ENCODE assay signal across 27 mouse cellular contexts in genomic region chr12:77535147-77535546, GRCm38 (mm10).
DNase-seq lines count a peak whose midpoint lies in the region; ATAC-seq and TF ChIP-seq lines count a peak whose summit lies in the region.
"Had no signal": no experiment of that assay in that cellular context is flagged by ENCODE, and none has a peak within 500 bp of the region (broad histone marks: within the 10 kb centered on the region; RNA-seq: fewer than 3 reads in every experiment).

No protein-coding gene starts in this region.

- WGBS in liver, postnatal 0 days (ENCODE audit: insufficient replicate concordance), result 60% methylated on average over 3 of the region's 3 CpGs
- WGBS in thymus, adult 2 months, result 34% methylated on average over 3 of the region's 3 CpGs

- H3K27ac ChIP-seq in liver, postnatal 0 days (ENCODE audit: low read depth), result 0 out of 2 replicates have a peak overlapping the region, but pooled peaks have one; percentile 7
- H3K27ac ChIP-seq in thymus, adult 2 months (ENCODE audit: control insufficient read depth, insufficient read depth, low read length), result no peak overlapping the region; the same call in 1 of the 2 replicates
- H3K27ac ChIP-seq: hindbrain, embryonic 13.5 days; limb, embryonic 12.5 days; macrophage; midbrain, embryonic 13.5 days; neural tube, embryonic 15.5 days; stomach, postnatal 0 days had no signal

- no peaks in the 10 kb centered on the region for H3K36me3 ChIP-seq in liver, postnatal 0 days (replicated peaks; ENCODE audit: insufficient read depth, low read length)
- H3K36me3 ChIP-seq in thymus, adult 2 months (ENCODE audit: control insufficient read depth, insufficient read depth, low read length), result no peaks in the 10 kb centered on the region
- H3K36me3 ChIP-seq: heart, embryonic 12.5 days; hindbrain, embryonic 13.5 days; limb, embryonic 12.5 days; midbrain, embryonic 13.5 days; neural tube, embryonic 15.5 days had no signal

- no peak for ATAC-seq in liver, postnatal 0 days
- ATAC-seq: forebrain, postnatal 0 days; midbrain, embryonic 13.5 days; Patski had no signal

- no peaks in the 10 kb centered on the region for H3K9me3 ChIP-seq in liver, postnatal 0 days (ENCODE audit: low read length)
- H3K9me3 ChIP-seq: heart, embryonic 12.5 days; hindbrain, embryonic 13.5 days; limb, embryonic 12.5 days; midbrain, embryonic 13.5 days; neural tube, embryonic 15.5 days had no signal

- no peak for TF ChIP-seq CTCF in liver, postnatal 0 days (IDR thresholded peaks at IDR 0.05; ENCODE audit: low read depth)
- TF ChIP-seq CTCF in thymus, adult 2 months (IDR thresholded peaks at IDR 0.05; ENCODE audit: borderline replicate concordance, control insufficient read depth, extremely low read depth, insufficient read depth, low read length, poor library complexity), result no peak

- TF ChIP-seq EP300 in liver, postnatal 0 days (IDR thresholded peaks at IDR 0.05; ENCODE audit: low read depth), result no peak

- H3K27me3 ChIP-seq in liver, postnatal 0 days (ENCODE audit: insufficient read depth, low read length), result no peaks in the 10 kb centered on the region
- no peaks in the 10 kb centered on the region for H3K27me3 ChIP-seq in thymus, adult 2 months (ENCODE audit: control insufficient read depth, insufficient read depth, low read length)
- H3K27me3 ChIP-seq: heart, embryonic 12.5 days; hindbrain, embryonic 13.5 days; limb, embryonic 12.5 days; midbrain, embryonic 13.5 days; neural tube, embryonic 15.5 days had no signal

- TF ChIP-seq POLR2A in thymus, adult 2 months (IDR thresholded peaks at IDR 0.05; ENCODE audit: control insufficient read depth, extremely low read depth, insufficient read depth, low read length, poor library complexity), result no peak

- peaks cover 30% of the 10 kb centered on the region for H3K4me1 ChIP-seq in liver, postnatal 0 days (ENCODE audit: insufficient read depth)
- peaks cover 49% of the 10 kb centered on the region for H3K4me1 ChIP-seq in thymus, adult 2 months (replicated peaks; ENCODE audit: control insufficient read depth, insufficient read depth, low read length)
- H3K4me1 ChIP-seq: heart, embryonic 12.5 days; midbrain, embryonic 13.5 days; neural tube, embryonic 15.5 days had no signal

- H3K4me3 ChIP-seq in liver, postnatal 0 days (ENCODE audit: low read depth, low read length), result no peak overlapping the region
- H3K4me3 ChIP-seq in thymus, adult 2 months (ENCODE audit: control insufficient read depth, insufficient read depth, low read length), result no peak overlapping the region
- H3K4me3 ChIP-seq: erythroblast, embryonic 14.5 days; heart, embryonic 12.5 days; hindbrain, embryonic 13.5 days; limb, embryonic 12.5 days; midbrain, embryonic 13.5 days; neural tube, embryonic 15.5 days had no signal

- H3K4me2 ChIP-seq in liver, postnatal 0 days (ENCODE audit: low read depth, low read length), result no peak overlapping the region
- H3K4me2 ChIP-seq: heart, embryonic 12.5 days; hindbrain, embryonic 13.5 days; limb, embryonic 12.5 days; liver, embryonic 11.5 days; midbrain, embryonic 13.5 days; neural tube, embryonic 15.5 days had no signal

- no peak for DNase-seq in liver, postnatal 0 days
- no peak for DNase-seq in liver
- peak; percentile 69 for DNase-seq in thymus, postnatal 0 days (ENCODE audit: low spot score)
- DNase-seq in thymus, adult 2 months, result no peak
- peak; percentile 30 to 40 for DNase-seq in natural killer cell, adult 2 months (ENCODE audit: low spot score in 2 of 2)
- peak; percentile 39 for DNase-seq in thymus, postnatal 4 days
- DNase-seq in ovary, postnatal 10 days (ENCODE audit: low spot score), result no peak
- DNase-seq in left cerebral cortex, postnatal 25 days (ENCODE audit: low spot score in 2 of 2), result no peak
- DNase-seq: adrenal gland, postnatal 14 days; cerebellum, adult 11-12 months; forebrain, postnatal 0 days; gastrocnemius, postnatal 10 days; heart, postnatal 4 days; kidney, adult 11 months; kidney, postnatal 14 days; layer of hippocampus, adult 9-11 months; right cerebral cortex, postnatal 25 days had no signal

- no peak overlapping the region for H3K9ac ChIP-seq in liver, postnatal 0 days (replicated peaks)
- H3K9ac ChIP-seq: forebrain, postnatal 0 days; heart, embryonic 12.5 days; hindbrain, embryonic 13.5 days; limb, embryonic 12.5 days; midbrain, embryonic 13.5 days; neural tube, embryonic 15.5 days had no signal

- intact Hi-C loops in left cerebral cortex, postnatal 25 days (cut with DNase I), result no loop called here

Comparison
In these comparisons a context has a peak if more than half of its experiments do, and no peak if none do; other contexts are left out.
1. DNase-seq: peak in thymus, postnatal 0 days (single experiment), natural killer cell, adult 2 months (2 of 2) and thymus, postnatal 4 days (single experiment); none in liver, postnatal 0 days (single experiment), liver (single experiment), thymus, adult 2 months (single experiment), ovary, postnatal 10 days (single experiment) and left cerebral cortex, postnatal 25 days (0 of 2).